Mouse (Mus musculus) liver, embryonic 14.5 days (tissue): Measurements from ENCODE around the gene Sez6l.

ENCODE experiments used
- CTCF ChIP-seq: IDR thresholded peaks from 2 replicates; pipeline ENCODE4 v1.5.1; 2016; ENCODE audit warnings: antibody characterized with exemption, low read depth, control low read depth
- EP300 ChIP-seq: IDR thresholded peaks from 2 replicates; pipeline ENCODE4 v1.6.1; 2016; ENCODE audit warnings: antibody characterized with exemption, low read depth

DNA sequence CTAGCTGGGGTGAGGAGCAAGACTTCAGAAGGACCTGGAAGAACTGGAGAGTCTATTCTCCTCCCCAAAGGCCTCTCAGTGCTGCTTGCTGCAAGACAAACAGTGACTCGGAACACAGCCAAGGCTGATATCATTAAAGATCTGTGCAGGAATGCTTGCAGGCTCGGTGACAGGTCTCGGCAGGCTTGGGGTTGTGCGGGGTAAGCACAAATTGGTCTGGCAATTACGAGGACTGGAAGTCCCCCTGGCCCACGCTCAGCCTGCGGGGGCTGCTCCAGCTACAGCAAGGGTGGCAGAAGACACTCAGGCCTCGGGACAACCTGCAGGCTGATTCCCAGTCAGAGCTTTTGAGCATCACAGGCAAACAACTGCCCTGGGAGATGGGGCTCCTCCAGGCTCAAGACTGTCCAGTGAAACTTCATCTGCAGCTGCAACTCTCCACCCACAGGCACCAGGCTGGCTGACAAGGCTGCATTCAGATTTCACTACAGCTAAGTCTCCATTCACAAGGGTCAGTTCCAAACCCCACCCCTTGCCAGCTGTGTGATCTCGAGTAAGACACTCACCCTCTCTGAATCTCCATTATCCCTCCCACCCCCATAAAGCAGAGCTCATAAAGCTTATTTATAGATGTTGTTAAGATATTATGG, 31.0 kb upstream of the Sez6l start:
- TF ChIP-seq CTCF (no peak), EP300 (no peak)
